Mouse (Mus musculus) heart, embryonic 11.5 days (tissue): ENCODE results near the gene Lsamp. TPM values are rescaled to one million over a fixed set of nuclear protein-coding genes. Genes with fewer than 3 reads are reported as not detected.

Experiments used
- ATAC-seq: fragments of 200-750 bp; cut with Nextera tagmentation; replicated peaks from 2 replicates; pipeline ENCODE4 v1.8.0; 2017; ENCODE audit warnings: moderate library complexity; ENCODE audit not compliant: insufficient number of reproducible peaks, low FRiP score, low TSS enrichment
- H3K27ac ChIP-seq: fragments of 300-500 bp; sonication (generic); 2 replicates; pipeline ENCODE4 v1.5.1; 2014; ENCODE audit warnings: mild to moderate bottlenecking, low read depth, low read length
- H3K27me3 ChIP-seq: fragments of 300-500 bp; sonication (generic); 2 replicates; pipeline ENCODE4 v1.6.1; 2014; ENCODE audit warnings: mild to moderate bottlenecking, low read length, mixed read lengths; ENCODE audit not compliant: control insufficient read depth, insufficient read depth
- H3K36me3 ChIP-seq: fragments of 300-500 bp; sonication (generic); 2 replicates; pipeline ENCODE4 v1.6.1; 2014; ENCODE audit warnings: mild to moderate bottlenecking, low read length, moderate library complexity, mixed read lengths; ENCODE audit not compliant: control insufficient read depth, insufficient read depth
- H3K4me1 ChIP-seq: fragments of 300-500 bp; sonication (generic); 2 replicates; pipeline ENCODE4 v1.6.1; 2014; ENCODE audit warnings: low read length; ENCODE audit not compliant: control insufficient read depth, insufficient read depth
- H3K4me2 ChIP-seq: fragments of 300-500 bp; sonication (generic); 2 replicates; pipeline ENCODE4 v1.6.1; 2014; ENCODE audit warnings: mild to moderate bottlenecking, moderate library complexity
- H3K4me3 ChIP-seq: fragments of 300-500 bp; sonication (generic); 2 replicates; pipeline ENCODE4 v1.5.1; 2014; ENCODE audit warnings: low read depth, low read length
- H3K9ac ChIP-seq: fragments of 300-500 bp; sonication (generic); 2 replicates; pipeline ENCODE4 v1.6.1; 2014; ENCODE audit warnings: mild to moderate bottlenecking, low read depth, low read length, moderate library complexity
- H3K9me3 ChIP-seq: fragments of 300-500 bp; sonication (generic); replicated peaks from 2 replicates; pipeline ENCODE4 v1.6.1; 2016; ENCODE audit warnings: low read length; ENCODE audit not compliant: control insufficient read depth
- WGBS: fragments of 180-500 bp; shearing (Covaris S2); extraction: QIAGEN DNeasy Blood & Tissue Kit; methylation state at CpG from one replicate; pipeline ENCODE4 v1.1.7; 2014; ENCODE audit not compliant: insufficient replicate concordance; 5-methylcytosine and 5-hydroxymethylcytosine counted together
- polyA plus RNA-seq: library from polyadenylated mRNA; unstranded; fragments of >200 nt; fragmentation: Nextera tagmentation; extraction: Ambion mirVana; gene quantifications from 2 replicates; pipeline ENCODE4 v1.2.1, GENCODE M21; 2014

Gene Lsamp
- polyA plus RNA-seq, 1 experiment from 2014 or later = 1.2 TPM

GRCm38 (mm10) chr16:40708558-40708957, 724.4 kb downstream of the Lsamp start:
- no peaks in the 10 kb centered on the region for H3K9me3 ChIP-seq
- no peak for ATAC-seq
- no peak overlapping the region for H3K4me2 ChIP-seq
- H3K27ac ChIP-seq = no peak overlapping the region
- H3K4me1 ChIP-seq = no peaks in the 10 kb centered on the region
- H3K9ac ChIP-seq = no peak overlapping the region
- no peaks in the 10 kb centered on the region for H3K36me3 ChIP-seq
- 62% methylated on average over 2 of the region's 2 CpGs for WGBS
- H3K27me3 ChIP-seq = no peaks in the 10 kb centered on the region
- no peak overlapping the region for H3K4me3 ChIP-seq

GRCm38 (mm10) chr16:40709574-40709973, 725.4 kb downstream of the Lsamp start:
- Histone ChIP-seq H3K9ac (no peak overlapping the region), H3K4me2 (no peak overlapping the region), H3K4me1 (no peaks in the 10 kb centered on the region), H3K4me3 (no peak overlapping the region), H3K36me3 (no peaks in the 10 kb centered on the region), H3K9me3 (no peaks in the 10 kb centered on the region), H3K27ac (no peak overlapping the region), H3K27me3 (no peaks in the 10 kb centered on the region)
- WGBS = 15% methylated on average over 4 of the region's 4 CpGs
- ATAC-seq = peak; percentile 52; the same call in 1 of the 2 replicates

- 56% methylated on average over 3 of the region's 3 CpGs for WGBS
- Histone ChIP-seq H3K4me3 (no peak overlapping the region), H3K36me3 (no peaks in the 10 kb centered on the region), H3K4me2 (no peak overlapping the region), H3K27ac (no peak overlapping the region), H3K27me3 (no peaks in the 10 kb centered on the region), H3K9me3 (no peaks in the 10 kb centered on the region), H3K9ac (no peak overlapping the region), H3K4me1 (no peaks in the 10 kb centered on the region)
- ATAC-seq = no peak
Measured at GRCm38 (mm10) chr16:40710068-40710467, 725.9 kb downstream of the Lsamp start.

- no peak for ATAC-seq
- no peak overlapping the region for H3K4me3 ChIP-seq
- H3K4me1 ChIP-seq = no peaks in the 10 kb centered on the region
- no peaks in the 10 kb centered on the region for H3K27me3 ChIP-seq
- no peak overlapping the region for H3K4me2 ChIP-seq
- WGBS = 72% methylated on average over 5 of the region's 5 CpGs
- no peak overlapping the region for H3K9ac ChIP-seq
- no peak overlapping the region for H3K27ac ChIP-seq
- no peaks in the 10 kb centered on the region for H3K36me3 ChIP-seq
- no peaks in the 10 kb centered on the region for H3K9me3 ChIP-seq
Measured at GRCm38 (mm10) chr16:40710491-40710890, 726.3 kb downstream of the Lsamp start.

- Histone ChIP-seq H3K4me2 (no peak overlapping the region), H3K36me3 (no peaks in the 10 kb centered on the region), H3K27me3 (no peaks in the 10 kb centered on the region), H3K9ac (no peak overlapping the region), H3K4me1 (no peaks in the 10 kb centered on the region), H3K9me3 (no peaks in the 10 kb centered on the region), H3K27ac (no peak overlapping the region), H3K4me3 (no peak overlapping the region)
- no peak for ATAC-seq
- 74% methylated on average over 3 of the region's 3 CpGs for WGBS
Measured at GRCm38 (mm10) chr16:40713725-40714124, 729.6 kb downstream of the Lsamp start.

GRCm38 (mm10) chr16:40739015-40739414, 754.9 kb downstream of the Lsamp start:
- 34% methylated on average over 6 of the region's 6 CpGs for WGBS

GRCm38 (mm10) chr16:40739771-40740170, 755.6 kb downstream of the Lsamp start:
- Histone ChIP-seq H3K4me1 (no peaks in the 10 kb centered on the region), H3K4me2 (no peak overlapping the region), H3K27ac (no peak overlapping the region), H3K9me3 (no peaks in the 10 kb centered on the region), H3K27me3 (no peaks in the 10 kb centered on the region), H3K4me3 (no peak overlapping the region), H3K9ac (no peak overlapping the region), H3K36me3 (no peaks in the 10 kb centered on the region)
- WGBS = 77% methylated on average over 6 of the region's 6 CpGs
- no peak for ATAC-seq

More at GRCm38 (mm10) chr16:40739015-40739414, 754.9 kb downstream of the Lsamp start:
- Histone ChIP-seq H3K27me3 (no peaks in the 10 kb centered on the region), H3K27ac (no peak overlapping the region), H3K9ac (no peak overlapping the region), H3K9me3 (no peaks in the 10 kb centered on the region), H3K4me3 (no peak overlapping the region), H3K36me3 (no peaks in the 10 kb centered on the region), H3K4me1 (no peaks in the 10 kb centered on the region), H3K4me2 (no peak overlapping the region)
- no peak for ATAC-seq

- no peak overlapping the region for H3K4me3 ChIP-seq
- H3K9ac ChIP-seq = no peak overlapping the region
- H3K27ac ChIP-seq = no peak overlapping the region
- no peaks in the 10 kb centered on the region for H3K4me1 ChIP-seq
- H3K4me2 ChIP-seq = no peak overlapping the region
- no peaks in the 10 kb centered on the region for H3K36me3 ChIP-seq
- no peak for ATAC-seq
- WGBS = 73% methylated on average over 8 of the region's 8 CpGs
- H3K27me3 ChIP-seq = no peaks in the 10 kb centered on the region
- no peaks in the 10 kb centered on the region for H3K9me3 ChIP-seq
Measured at GRCm38 (mm10) chr16:40740273-40740672, 756.1 kb downstream of the Lsamp start.

- H3K27me3 ChIP-seq = no peaks in the 10 kb centered on the region
- H3K9me3 ChIP-seq = no peaks in the 10 kb centered on the region
- no peaks in the 10 kb centered on the region for H3K4me1 ChIP-seq
- no peak for ATAC-seq
- H3K27ac ChIP-seq = no peak overlapping the region
- H3K4me2 ChIP-seq = no peak overlapping the region
- H3K9ac ChIP-seq = no peak overlapping the region
- no peak overlapping the region for H3K4me3 ChIP-seq
- WGBS = 61% methylated on average over 1 of the region's 1 CpGs
- H3K36me3 ChIP-seq = no peaks in the 10 kb centered on the region
Measured at GRCm38 (mm10) chr16:40827191-40827590, 843.0 kb downstream of the Lsamp start.
